Mouse (Mus musculus): ENCODE data around the gene Astn1.

Astn1 gene

DNA sequence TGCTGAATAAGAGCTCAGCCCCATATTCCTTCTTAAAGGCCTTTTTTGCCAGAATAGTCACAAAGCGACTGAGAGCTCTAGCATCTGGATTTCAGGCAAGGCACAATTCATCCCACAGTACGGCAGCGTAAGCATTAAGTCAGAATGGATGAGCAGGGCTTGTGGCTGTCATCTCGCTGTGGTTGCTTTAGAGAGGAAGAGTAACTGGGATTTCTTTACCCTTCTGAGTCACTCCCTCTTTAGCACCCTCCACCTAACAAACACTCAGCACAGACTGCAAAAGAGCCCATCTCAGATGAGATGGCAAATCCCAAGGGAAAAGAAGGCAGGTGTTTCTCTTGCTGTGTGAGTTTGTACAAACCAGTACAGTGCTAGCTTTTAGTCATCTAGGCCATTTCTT lies 183.0 kb downstream of the Astn1 start:
- no peak for DNase-seq

DNA sequence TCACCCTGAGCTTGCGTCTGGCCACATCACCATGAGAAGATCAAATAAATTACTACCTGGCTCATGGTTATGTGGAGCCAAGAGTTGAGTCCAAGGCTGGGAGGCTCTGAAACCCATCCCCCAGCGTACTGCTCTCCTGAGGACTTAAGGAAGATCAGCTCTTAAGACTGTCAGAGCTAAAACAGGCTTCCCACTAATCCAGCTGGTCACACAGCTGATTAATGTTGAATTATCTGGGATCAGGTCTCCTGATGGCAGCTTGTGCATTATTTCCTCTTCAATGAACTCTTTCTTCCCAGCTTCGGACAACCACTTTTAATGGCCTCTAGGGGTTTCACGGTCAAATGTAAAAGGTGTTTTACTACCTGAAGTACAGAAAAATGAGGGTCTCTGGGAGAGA lies 184.4 kb downstream of the Astn1 start:
- DNase-seq = no peak

DNA sequence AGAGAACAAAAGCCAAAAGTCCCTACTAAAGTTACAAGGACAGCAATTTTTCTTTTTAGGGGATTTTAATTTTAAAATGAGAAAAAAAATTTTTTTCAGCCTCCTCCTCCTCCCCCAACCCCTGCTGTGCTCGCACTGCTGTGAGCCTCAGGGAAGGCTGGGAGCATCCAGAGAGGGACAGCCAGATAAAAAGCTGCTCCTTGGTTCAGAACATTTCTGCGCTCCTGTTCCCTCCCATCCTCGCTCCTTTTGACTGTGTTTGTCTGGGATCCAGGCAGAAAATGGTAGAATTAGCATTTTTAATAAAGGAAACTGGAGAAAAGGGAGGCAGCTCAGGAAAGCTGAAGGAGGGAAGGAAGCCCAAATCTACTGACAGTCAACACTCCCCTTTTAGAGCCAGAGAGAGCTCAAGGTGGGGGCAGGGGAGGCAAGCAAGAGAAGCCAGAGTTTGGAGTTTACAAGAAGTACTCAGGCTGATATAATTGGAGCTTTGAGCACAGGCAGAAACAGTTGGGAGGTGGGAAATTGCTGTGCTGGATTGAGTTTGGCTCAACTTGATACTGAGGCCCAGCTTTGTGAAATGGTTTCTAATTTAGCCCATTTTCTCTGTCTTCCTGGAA lies 185.6 kb downstream of the Astn1 start:
- DNase-seq = no peak

DNA sequence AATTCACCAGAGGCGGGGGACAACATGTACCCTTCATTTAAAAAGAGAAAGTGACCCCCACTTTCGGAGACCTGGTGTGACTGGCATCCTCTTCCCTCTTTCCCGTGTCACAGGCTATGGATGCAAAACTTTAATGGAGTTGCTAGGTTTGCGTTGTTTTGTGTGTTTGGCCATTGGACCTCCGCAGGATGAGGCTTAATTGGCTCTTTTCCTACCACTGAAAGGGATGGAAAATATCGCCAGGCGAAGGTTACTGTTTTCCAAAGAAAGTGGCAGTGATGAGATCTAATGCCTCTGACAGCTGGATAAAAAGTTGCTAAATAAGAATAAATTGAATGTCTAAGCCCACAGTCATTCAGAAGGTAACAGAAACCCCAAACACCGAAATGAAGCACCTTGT lies 186.2 kb downstream of the Astn1 start:
- no peak for DNase-seq

DNA sequence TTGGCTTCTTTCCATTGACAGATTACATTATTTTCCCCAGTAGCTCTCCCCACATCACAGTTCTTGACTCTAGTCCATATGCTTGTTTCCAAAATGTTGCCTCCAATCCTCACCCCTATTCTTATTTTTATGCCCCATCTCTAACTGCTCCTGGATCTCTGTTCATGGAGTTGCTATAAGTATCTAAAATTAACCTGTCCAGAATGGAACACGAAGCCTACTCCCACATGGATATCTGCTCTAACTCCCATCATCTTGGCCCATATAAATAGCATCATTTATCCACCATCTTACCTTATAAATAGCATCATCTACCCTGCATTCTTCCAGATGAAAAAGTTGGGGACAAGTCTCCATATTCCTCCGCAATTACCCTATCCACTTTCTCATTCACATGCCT lies 187.5 kb downstream of the Astn1 start:
- DNase-seq = no peak

DNA sequence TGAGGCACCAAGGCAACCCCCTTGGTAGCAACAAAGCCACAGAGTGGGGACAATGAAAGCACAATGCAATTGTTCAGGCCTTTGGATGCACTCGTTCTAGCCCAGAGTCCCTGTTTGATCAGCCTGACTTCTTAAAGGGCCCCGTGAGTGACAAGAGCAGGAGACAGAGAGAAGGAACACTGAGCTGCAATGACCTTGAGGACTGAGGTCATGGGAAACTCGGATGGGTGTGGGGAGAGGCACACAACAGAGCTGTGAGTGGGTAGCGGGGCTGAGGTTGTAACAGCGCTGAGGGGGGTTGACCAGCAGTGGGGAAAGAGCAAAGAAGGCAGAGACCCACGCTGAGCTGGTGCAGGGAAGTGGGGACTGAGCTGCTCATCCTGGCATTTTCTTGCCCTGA lies 189.9 kb downstream of the Astn1 start:
- DNase-seq = no peak

DNA sequence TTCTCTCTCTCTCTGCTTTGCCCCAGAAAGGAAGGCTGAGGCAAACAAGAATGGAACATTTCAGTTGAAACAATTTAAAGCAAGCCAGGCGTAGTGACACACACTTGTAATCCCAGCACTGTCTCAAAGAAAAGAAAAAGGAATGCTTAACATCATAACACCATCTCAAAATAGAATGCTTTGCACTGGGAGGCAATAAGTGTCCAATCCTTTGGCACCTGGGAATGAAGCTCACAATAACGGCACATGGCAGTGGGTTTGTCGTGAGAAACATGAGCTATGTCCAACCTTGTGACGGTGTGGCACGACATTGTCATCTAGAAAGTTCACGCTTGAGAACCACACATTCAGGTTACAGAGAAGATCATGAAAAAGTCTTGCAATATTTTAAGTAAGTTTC lies 191.3 kb downstream of the Astn1 start:
- no peak for DNase-seq

DNA sequence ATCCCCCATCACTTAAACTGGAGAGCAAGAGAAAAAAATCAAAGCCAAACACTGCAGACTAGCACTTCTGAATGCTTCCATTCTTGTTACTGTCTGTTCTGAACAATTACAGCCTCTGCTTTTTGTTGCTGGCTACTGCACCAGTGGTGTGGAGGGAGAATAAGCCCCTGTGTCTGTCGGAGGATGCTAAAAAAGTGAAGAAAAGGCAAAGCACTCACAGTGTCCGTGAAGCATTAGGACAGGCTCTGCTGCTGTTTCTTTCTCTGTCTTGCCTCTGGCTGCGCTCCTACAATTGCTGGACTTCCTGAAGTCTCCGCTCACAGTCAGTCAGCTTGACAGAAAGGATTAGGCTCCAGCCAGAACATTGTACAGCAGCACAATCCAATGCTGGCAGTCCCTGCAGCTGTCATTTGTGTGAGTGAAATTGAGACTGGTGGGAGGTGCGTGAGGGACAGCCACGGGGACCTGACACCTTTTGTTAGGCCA lies 192.0 kb downstream of the Astn1 start:
- peak; percentile 1 for DNase-seq

DNA sequence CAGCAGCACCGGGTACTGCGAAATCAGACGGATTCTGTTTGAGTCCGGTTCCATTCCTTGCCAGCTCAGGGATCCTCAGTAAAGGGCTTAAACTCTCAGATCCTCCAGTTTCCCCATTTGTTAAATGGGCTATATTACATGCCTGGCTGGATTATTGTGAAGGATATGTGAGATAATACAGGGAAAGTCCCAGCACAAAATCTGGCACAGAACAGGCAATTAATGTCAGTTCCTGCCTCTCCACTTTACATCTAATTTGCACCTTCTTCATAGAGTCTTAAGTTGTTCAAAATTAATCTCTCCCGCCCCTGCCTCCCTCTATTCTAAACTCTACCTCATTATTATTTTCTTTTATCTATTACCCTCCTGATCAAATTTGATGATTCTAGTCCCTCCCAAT lies 211.1 kb downstream of the Astn1 start:
- no peak for DNase-seq

DNA sequence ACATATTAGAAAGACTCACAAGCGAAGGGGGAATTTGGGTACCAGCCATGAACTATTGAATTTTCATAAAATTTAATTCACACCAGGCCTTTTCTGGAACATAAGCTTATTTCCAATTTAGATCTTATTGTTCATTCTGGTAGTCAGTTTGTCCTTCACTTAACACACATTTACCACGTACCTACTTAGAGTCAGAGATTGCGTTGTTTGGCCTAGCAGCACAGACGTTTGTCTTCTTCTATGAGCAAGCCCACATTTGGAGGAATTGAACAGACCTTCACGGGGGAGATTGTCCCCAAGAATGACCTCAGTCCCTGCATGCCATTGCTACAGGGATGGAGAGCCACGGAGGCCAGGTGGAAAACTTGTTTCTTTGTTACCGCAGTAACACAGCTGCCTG lies 211.5 kb downstream of the Astn1 start:
- no peak for DNase-seq

DNA sequence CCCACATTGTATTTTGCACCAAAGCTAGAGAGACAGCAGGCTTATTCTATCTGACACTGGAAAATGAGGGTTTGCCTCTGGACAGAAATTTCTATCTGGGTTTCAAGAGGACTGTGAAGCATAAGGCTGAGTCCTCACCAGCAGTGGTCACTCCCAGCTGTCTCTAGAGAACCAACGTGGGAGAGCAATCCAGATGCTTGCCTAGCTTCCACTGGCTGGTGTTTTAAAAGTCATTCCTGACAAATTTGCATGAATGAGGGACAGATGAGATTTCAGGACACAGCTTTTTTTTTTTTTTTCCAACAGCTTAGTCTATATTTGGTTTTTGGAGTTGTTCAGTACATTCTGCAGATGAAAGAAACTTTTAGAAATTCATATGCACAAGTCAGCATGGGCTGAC lies 213.9 kb downstream of the Astn1 start:
- no peak for DNase-seq

DNA sequence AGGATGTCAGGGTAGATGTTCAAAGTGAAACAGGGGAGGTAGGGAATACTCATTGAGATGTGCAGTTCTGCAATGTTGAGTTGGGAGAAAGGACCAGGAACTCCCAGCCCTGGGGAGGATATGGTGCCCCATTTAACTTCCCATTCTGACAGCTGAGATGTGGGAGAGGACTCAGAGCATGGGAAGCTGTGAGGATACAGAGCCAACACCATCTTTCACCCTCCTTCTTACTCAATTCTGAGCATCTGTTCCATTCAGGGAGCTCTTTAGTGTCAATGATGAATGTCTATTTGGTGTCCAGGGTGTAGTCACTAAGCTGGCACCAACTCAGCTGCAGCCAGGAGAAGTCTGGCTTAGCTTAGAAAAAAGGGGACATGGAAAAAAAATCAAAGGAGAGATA lies 219.7 kb downstream of the Astn1 start:
- DNase-seq = no peak

DNA sequence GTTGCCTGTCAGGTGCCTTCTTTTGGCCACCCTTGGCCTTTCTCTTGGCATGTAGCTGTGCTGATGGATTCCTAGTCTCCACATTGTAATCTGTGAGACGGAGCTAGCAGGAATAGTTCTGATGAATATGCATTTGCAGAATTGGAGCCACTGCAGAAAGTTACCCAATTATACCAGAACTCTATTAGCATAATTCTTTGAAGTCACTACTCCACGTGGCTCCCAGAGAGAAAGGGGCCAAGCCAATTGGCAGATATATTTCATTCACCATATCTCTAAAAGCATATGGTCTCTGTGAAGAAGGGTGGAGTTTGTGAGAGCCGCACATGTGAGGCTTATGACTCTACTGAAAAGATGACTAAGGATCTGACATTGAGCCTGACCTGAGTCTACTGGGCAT lies 226.8 kb downstream of the Astn1 start:
- no peak for DNase-seq

DNA sequence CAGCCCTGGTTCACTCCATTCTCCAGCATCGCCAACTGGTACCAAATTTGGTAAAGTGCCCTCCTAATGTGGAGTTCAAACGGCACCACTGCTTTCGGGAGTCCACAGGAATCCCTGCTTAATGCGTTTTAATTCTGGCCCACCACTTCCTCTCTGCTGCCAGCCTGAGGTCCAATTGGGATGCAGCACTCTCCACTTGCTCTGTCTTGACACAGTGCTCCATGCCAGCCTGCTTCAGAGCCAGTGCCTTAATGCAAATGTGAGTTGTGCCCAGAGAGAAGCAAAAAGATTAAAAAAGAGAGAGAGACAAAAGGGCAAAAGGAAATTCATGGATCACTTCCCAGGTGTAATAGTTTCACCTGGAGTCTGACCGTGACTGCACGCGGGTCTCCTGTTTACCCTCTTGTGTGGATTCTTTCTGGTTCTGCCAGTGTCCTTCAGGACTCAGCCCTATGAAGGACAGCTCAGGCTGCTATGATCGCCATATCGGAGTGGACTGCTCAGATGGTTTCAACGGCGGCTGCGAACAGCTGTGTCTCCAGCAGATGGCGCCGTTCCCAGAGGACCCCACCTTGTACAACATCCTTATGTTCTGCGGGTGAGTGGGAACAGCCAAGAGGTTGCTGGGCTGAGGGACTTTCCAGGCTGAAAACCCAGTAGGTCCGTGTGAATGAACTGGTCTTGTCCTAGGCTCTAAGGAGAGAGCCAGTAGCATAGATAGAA lies 234.8 kb downstream of the Astn1 start:
- peak; percentile 26 for DNase-seq

DNA sequence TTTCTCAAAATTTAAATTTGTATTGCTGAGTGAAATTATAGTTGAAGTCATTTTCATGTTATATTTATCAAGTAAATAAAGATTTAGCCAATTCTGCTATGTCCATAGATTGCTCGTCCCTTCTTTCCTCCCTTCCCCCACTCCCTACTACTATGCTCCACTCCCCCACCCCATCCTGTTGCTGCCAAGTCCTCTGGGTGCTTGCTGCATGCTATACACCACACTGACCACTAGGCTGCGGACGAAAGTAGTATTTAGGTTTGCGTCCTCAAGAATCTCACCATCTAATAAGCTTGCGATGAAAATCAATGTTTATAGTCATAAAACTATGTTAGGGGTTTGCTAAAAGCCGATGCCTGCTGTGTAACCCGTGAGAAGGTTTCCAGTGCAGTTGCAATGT lies 235.9 kb downstream of the Astn1 start:
- no peak for DNase-seq

DNA sequence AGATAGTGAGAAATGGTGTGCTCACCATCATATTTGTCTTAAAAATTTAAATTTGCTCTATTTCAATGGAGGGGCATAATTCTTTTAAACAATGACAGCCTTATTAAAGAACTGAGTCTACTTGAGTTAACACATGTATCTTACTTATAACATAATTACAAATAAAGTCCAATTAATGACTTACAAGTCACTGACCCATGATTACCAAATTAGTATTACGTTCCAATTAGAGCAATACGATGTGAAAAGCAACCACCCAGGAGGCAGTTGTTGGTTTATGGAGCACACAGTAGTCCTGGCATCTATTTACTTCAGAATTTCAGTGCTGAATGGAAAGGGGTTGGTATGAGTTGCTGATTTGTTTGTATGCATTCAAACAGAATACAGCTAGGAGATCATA lies 237.4 kb downstream of the Astn1 start:
- DNase-seq = no peak

DNA sequence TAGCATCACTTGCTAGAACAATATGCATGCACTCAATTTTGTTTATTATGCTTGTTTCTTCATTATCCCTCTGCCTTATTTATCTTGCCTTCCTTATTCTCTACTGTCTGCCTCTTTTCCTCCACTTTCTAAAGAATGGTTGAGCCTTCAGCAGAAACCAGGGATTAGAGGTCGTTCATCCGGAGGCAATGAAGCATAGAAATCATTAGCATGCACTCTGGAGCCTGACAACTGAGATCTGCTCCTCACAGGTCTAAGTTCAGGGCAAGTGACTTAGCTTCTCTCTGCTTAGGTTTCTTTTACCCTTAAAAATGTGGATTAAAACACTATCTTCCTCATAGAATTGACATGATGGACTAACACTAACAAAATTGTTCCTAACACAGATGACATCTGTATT lies 241.0 kb downstream of the Astn1 start:
- no peak for DNase-seq

DNA sequence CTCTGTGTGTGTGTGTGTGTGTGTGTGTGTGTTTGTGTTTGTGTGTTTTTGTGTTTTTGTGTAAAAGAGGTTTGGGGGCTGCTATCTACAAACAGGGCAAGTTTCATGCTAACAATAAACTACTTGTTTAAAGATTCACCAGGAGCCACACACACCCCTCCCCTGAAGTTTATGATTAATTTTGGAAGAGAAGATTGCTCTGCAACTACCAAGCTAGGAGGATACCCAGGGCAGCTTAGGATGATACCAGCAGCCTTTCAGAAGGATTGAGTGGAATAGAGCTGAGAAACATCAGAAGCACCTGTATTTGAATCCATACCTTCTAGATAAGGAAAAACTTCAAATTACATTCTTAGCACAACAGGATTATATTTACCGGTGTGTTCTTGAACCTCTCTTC lies 242.1 kb downstream of the Astn1 start:
- no peak for DNase-seq

DNA sequence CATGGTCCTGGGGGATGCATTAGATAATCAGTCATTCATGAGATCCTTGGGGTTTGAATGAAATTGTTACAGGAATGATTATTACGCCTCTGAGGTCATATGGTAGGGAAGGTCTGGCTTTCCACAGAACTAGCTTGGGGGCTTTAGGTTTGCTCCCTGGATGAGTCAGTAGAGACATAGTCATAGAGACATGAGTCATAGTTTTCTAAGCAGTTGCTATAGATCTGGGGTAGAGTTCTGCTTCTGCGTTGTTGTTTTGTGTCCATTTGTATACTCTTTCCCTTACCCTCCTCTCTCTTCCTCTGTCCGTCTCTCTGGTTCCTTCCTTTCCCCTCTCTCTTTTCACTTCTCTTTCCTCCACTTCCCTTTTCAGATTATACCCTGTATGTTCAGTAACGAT lies 243.5 kb downstream of the Astn1 start:
- DNase-seq = no peak

DNA sequence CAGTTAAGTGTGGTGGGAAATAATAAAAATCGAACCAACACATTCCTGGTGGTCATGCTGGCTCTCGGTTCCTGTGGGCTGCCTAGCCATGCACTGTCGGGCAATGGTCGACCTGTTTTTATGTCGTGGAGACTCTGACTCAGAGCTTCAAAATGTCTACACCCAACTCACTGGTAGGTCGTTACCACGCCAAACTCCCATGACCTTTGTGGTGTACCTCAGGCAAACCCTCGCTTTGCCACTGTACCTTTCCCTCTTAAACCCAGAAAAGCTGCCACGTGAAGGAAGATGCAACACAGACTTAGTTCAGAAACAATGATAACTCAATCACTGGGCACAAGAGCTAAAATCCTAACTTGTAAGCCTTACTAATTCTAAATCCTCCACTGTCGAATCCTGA lies 244.3 kb downstream of the Astn1 start:
- DNase-seq = no peak

DNA sequence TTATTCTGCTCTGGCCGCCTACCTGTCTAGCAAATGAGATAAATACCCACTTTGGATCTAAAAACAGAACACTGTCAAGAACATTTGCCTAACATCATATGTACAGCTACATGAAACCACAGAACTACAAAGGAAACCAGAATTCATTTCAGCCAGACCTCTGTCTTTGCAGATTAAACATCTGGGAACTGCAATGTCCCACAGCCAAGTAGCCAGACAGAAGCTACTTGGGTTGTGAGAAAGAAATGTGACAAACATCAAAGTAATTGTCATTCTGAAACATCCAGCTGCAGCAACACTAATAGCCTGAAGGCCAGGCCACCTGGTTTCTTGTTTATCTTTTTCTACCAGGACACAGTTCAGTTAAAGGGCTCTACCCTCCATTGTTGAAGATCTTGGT lies 245.1 kb downstream of the Astn1 start:
- DNase-seq = no peak

DNA sequence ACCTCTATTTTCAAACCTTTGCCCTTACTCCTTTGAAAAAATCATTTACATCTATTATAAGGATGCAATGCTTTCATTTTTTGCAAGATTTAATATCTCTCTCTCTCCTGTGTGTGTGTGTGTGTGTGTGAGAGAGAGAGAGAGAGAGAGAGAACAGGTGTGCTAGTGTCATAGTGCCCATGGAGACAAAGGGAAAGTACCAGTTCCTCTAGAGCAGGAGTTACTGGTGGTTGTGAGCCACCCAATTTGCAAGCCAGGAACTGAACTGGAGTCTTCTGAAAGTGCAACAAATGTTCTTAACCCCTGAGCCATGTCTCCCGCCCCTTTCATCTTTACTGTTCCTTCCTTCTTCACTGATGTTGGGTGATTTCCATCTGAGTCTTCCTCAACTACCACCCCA lies 253.1 kb downstream of the Astn1 start:
- DNase-seq = no peak

DNA sequence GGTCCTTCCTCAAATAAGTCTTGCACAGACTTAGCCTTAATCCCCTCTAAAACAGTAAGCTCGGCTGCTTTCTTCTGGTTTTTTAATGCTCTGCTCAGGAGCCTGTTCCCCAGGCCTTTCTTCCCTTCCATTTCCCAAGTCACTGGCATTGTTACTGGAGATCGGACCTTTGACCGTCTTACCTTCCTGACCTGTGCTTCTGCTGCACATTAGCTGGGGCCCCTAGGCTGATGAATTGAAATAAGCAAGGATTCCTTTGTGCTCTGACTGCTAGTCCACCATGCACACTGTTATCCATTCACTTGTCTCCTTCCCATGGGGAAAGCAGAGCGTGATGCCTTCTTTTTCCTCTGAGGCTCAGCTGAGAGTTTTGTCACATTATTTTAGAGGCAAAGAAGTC lies 255.9 kb downstream of the Astn1 start:
- no peak for DNase-seq

DNA sequence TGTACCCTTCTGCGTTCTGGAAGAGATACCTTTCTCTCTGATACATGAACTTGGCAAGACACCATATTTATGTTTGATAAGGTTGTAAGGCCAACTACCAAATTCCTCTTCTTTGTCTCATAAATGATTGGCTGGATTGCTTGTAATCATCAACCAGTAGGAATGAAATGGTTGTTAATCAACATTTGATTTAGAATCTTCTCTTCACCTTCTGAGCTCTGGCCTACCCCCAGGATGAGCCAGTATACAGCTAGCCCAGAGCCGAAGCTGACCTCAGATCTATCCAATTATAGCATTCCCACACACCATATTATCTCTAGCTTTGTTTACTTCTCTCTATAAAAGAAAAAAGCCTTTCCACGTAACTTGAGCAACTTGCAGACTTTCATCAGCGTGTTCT lies 270.9 kb downstream of the Astn1 start:
- DNase-seq = no peak

DNA sequence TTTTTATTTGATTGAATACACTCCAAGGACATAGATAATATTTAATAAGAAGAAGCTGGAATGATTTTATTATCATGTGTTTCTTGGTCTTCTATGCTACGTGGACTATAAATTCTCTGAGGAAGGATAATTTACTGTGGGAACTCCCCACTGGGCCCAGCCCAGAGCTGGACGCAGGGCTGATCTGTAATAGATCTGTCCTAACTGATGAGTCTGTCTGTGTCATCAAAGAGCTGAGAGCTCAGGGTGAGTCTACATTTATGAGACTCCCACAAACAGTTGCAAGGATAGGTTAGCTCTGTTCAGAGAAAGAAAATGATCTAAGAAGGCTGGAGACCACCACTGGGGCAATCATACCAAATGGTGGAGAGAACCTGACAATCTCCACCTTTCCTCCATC lies 271.4 kb downstream of the Astn1 start:
- DNase-seq = no peak

All from lung, postnatal 36 days (tissue).